Mouse (Mus musculus) cerebral cortex, adult 2 months (tissue): ENCODE results near the gene Vmn1r21.

Experiments used
- WGBS: fragments of 180-500 bp; shearing (Covaris S2); methylation state at CpG from one replicate; pipeline ENCODE4 v1.1.7; 2018; 5-methylcytosine and 5-hydroxymethylcytosine counted together

Vmn1r21 gene

GRCm38 (mm10) chr6:57850286-57850685, at the start of gene Vmn1r21:
TSS of gene Vmn1r21 (minus strand) at chr6:57850343.
- WGBS: 82% methylated on average over 1 of the region's 1 CpGs

GRCm38 (mm10) chr6:57859043-57860042, 9.2 kb upstream of the Vmn1r21 start:
- WGBS: 48% methylated on average over 6 of the region's 6 CpGs

GRCm38 (mm10) chr6:57851177-57851576, 1.0 kb upstream of the Vmn1r21 start:
- WGBS: 89% methylated on average over 5 of the region's 5 CpGs

- 63% methylated on average over 2 of the region's 2 CpGs for WGBS
Observed at GRCm38 (mm10) chr6:57839693-57840408, 10.3 kb downstream of the Vmn1r21 start.

- 5% methylated on average over 5 of the region's 5 CpGs for WGBS
Observed at GRCm38 (mm10) chr6:57825259-57825715, 24.9 kb downstream of the Vmn1r21 start.

GRCm38 (mm10) chr6:57824422-57825258, 25.5 kb downstream of the Vmn1r21 start, which contains the start of gene Vopp1:
TSS of gene Vopp1 (minus strand) at chr6:57825159.
- WGBS: under 1% methylated on average over 83 of the region's 87 CpGs

- WGBS: 8% methylated on average over 3 of the region's 3 CpGs
Observed at GRCm38 (mm10) chr6:57823461-57823860, 26.7 kb downstream of the Vmn1r21 start.

GRCm38 (mm10) chr6:57822648-57823410, 27.3 kb downstream of the Vmn1r21 start:
- 36% methylated on average over 5 of the region's 5 CpGs for WGBS

GRCm38 (mm10) chr6:57814436-57814940, 35.7 kb downstream of the Vmn1r21 start:
- WGBS: 57% methylated on average over 2 of the region's 2 CpGs

GRCm38 (mm10) chr6:57811748-57812730, 38.1 kb downstream of the Vmn1r21 start:
- 76% methylated on average over 3 of the region's 3 CpGs for WGBS

- WGBS: 68% methylated on average over 5 of the region's 5 CpGs
Observed at GRCm38 (mm10) chr6:57805218-57806069, 44.7 kb downstream of the Vmn1r21 start.

- 76% methylated on average over 2 of the region's 2 CpGs for WGBS
Observed at GRCm38 (mm10) chr6:57803130-57803529, 47.0 kb downstream of the Vmn1r21 start.

GRCm38 (mm10) chr6:57798986-57799385, 51.2 kb downstream of the Vmn1r21 start:
- 43% methylated on average over 1 of the region's 1 CpGs for WGBS

- 60% methylated on average over 3 of the region's 3 CpGs for WGBS
Observed at GRCm38 (mm10) chr6:57796853-57797423, 53.2 kb downstream of the Vmn1r21 start.

- 46% methylated on average over 3 of the region's 3 CpGs for WGBS
Observed at GRCm38 (mm10) chr6:57795835-57796234, 54.3 kb downstream of the Vmn1r21 start.
